Mouse (Mus musculus) bone marrow, adult 2 months (tissue): ENCODE results near the gene Cstf3.

ENCODE experiments used
- CTCF ChIP-seq: fragments of 200-500 bp; IDR thresholded peaks from 2 replicates; pipeline ENCODE4 v1.5.1; 2011; ENCODE audit warnings: low read length, control low read depth; ENCODE audit not compliant: control insufficient read depth, insufficient read depth
- POLR2A ChIP-seq: fragments of 200-500 bp; IDR thresholded peaks from 2 replicates; pipeline ENCODE4 v1.6.1; 2011; ENCODE audit warnings: low read depth, mild to moderate bottlenecking, control low read depth, low read length, borderline replicate concordance; ENCODE audit not compliant: control insufficient read depth

- TF ChIP-seq CTCF (no peak), POLR2A (no peak)
These were observed 73.2 kb downstream of the Cstf3 start for GRCm38 (mm10) chr2:104663372-104664100.
